Mouse (Mus musculus) MEL (cell line): ENCODE measurements around the gene Pakap. TPM values are rescaled to one million over a fixed set of nuclear protein-coding genes. Genes with fewer than 3 reads are reported as not detected.
A peak's percentile ranks its signal among the peaks of the same experiment; 100 is the strongest.

ENCODE experiments used
- DNase-seq: peaks from one replicate; pipeline ENCODE4 v3.0.0; 2011; ENCODE audit warnings: low read depth, low spot score
- H3K27ac ChIP-seq: 2 replicates; pipeline ENCODE4 v1.5.1; 2012; ENCODE audit warnings: low read depth, mild to moderate bottlenecking, control low read depth, low read length, moderate library complexity; ENCODE audit not compliant: control insufficient read depth
- H3K27me3 ChIP-seq, 2 experiments: fragments of 150-350 bp in 1 of 2; sonication (generic) in 1 of 2; 2 replicates each; pipeline ENCODE4 v1.6.1; 2012; ENCODE audit warnings: low read length in 2 of 2, mild to moderate bottlenecking in 2 of 2, improper control_type of control experiment in 1 of 2, moderate library complexity in 1 of 2; ENCODE audit not compliant: insufficient read depth in 2 of 2, control insufficient read depth in 1 of 2
- H3K36me3 ChIP-seq, 2 experiments: 2 replicates each; pipeline ENCODE4 v1.6.1; 2012 to 2014; ENCODE audit warnings: low read length in 2 of 2, improper control_type of control experiment in 1 of 2, inconsistent platforms in 1 of 2, mild to moderate bottlenecking in 1 of 2; ENCODE audit not compliant: insufficient read depth in 2 of 2, control insufficient read depth in 1 of 2
- H3K4me1 ChIP-seq, 2 experiments: fragments of 150-350 bp in 1 of 2; sonication (generic) in 1 of 2; 2 replicates each; pipeline ENCODE4 v1.6.1; 2012; ENCODE audit warnings: low read length in 2 of 2, improper control_type of control experiment in 1 of 2, mild to moderate bottlenecking in 1 of 2; ENCODE audit not compliant: insufficient read depth in 2 of 2, control insufficient read depth in 1 of 2
- H3K4me3 ChIP-seq, 2 experiments: fragments of 150-350 bp in 1 of 2; sonication (generic) in 1 of 2; 2 replicates each; pipeline ENCODE4 v1.5.1; 2012; ENCODE audit warnings: low read depth in 2 of 2, low read length in 2 of 2, mild to moderate bottlenecking in 2 of 2, moderate library complexity in 2 of 2, control low read depth in 1 of 2, improper control_type of control experiment in 1 of 2; ENCODE audit not compliant: control insufficient read depth in 1 of 2, insufficient read depth in 1 of 2
- H3K79me2 ChIP-seq: 2 replicates; pipeline ENCODE4 v1.6.1; 2012; ENCODE audit warnings: mild to moderate bottlenecking, low read length, moderate library complexity; ENCODE audit not compliant: control insufficient read depth, poor library complexity, insufficient read depth
- H3K9ac ChIP-seq: 2 replicates; pipeline ENCODE4 v1.6.1; 2012; ENCODE audit warnings: low read depth, mild to moderate bottlenecking, control low read depth, low read length, moderate library complexity; ENCODE audit not compliant: control insufficient read depth, poor library complexity, severe bottlenecking
- H3K9me3 ChIP-seq: fragments of 150-350 bp; sonication (generic); replicated peaks from 2 replicates; pipeline ENCODE4 v1.6.1; 2012; ENCODE audit warnings: mild to moderate bottlenecking, low read length, improper control_type of control experiment, moderate library complexity; ENCODE audit not compliant: insufficient read depth
- BHLHE40 ChIP-seq: IDR thresholded peaks from 2 replicates; pipeline ENCODE4 v1.6.1; 2012; ENCODE audit warnings: low read depth, mild to moderate bottlenecking, inconsistent platforms, low read length, improper control_type of control experiment, borderline replicate concordance
- CHD2 ChIP-seq: IDR thresholded peaks from 2 replicates; pipeline ENCODE4 v1.6.1; 2011; ENCODE audit warnings: low read length, improper control_type of control experiment
- CTCF ChIP-seq, 3 experiments: IDR thresholded peaks in 2 of 3; conservative IDR thresholded peaks in 1 of 3; 2 replicates each; pipeline ENCODE4 v1.5.1; 2011 to 2012; ENCODE audit warnings: low read length in 3 of 3, low read depth in 2 of 3, mild to moderate bottlenecking in 2 of 3, improper control_type of control experiment in 1 of 3, inconsistent platforms in 1 of 3, mixed read lengths in 1 of 3, moderate library complexity in 1 of 3; ENCODE audit not compliant: control insufficient read depth in 1 of 3, insufficient read depth in 1 of 3, poor library complexity in 1 of 3, severe bottlenecking in 1 of 3
- EP300 ChIP-seq, 2 experiments: IDR thresholded peaks; 2 replicates each; pipeline ENCODE4 v1.6.1; 2011; ENCODE audit warnings: improper control_type of control experiment in 2 of 2, low read length in 2 of 2, low read depth in 1 of 2, mild to moderate bottlenecking in 1 of 2
- ETS1 ChIP-seq: IDR thresholded peaks from 2 replicates; pipeline ENCODE4 v1.6.1; 2012; ENCODE audit warnings: low read depth, mild to moderate bottlenecking, inconsistent platforms, low read length, improper control_type of control experiment, moderate library complexity
- KAT2A ChIP-seq: conservative IDR thresholded peaks from 2 replicates; pipeline ENCODE4 v1.6.1; 2012; ENCODE audit warnings: low read depth, low read length, improper control_type of control experiment, inconsistent platforms
- NELFE ChIP-seq: IDR thresholded peaks from 2 replicates; pipeline ENCODE4 v1.6.1; 2011; ENCODE audit warnings: low read depth, low read length, improper control_type of control experiment
- NRF1 ChIP-seq: IDR thresholded peaks from 2 replicates; pipeline ENCODE4 v1.6.1; 2014; ENCODE audit warnings: low read depth, mild to moderate bottlenecking, inconsistent platforms, low read length, improper control_type of control experiment, moderate library complexity; ENCODE audit not compliant: poor library complexity, insufficient read depth, severe bottlenecking
- POLR2AphosphoS2 ChIP-seq: IDR thresholded peaks from 2 replicates; pipeline ENCODE4 v1.6.1; 2011; ENCODE audit warnings: low read length, improper control_type of control experiment
- POLR2AphosphoS5 ChIP-seq: IDR thresholded peaks from 2 replicates; pipeline ENCODE4 v1.6.1; 2012; ENCODE audit warnings: low read depth, borderline replicate concordance, mild to moderate bottlenecking, inconsistent platforms, low read length, moderate library complexity, mixed read lengths
- RAD21 ChIP-seq: IDR thresholded peaks from 2 replicates; pipeline ENCODE4 v1.6.1; 2011; ENCODE audit warnings: mild to moderate bottlenecking, low read depth, low read length, improper control_type of control experiment
- RCOR1 ChIP-seq: IDR thresholded peaks from 2 replicates; pipeline ENCODE4 v1.6.1; 2012; ENCODE audit warnings: low read depth, mild to moderate bottlenecking, inconsistent platforms, low read length, improper control_type of control experiment
- TBP ChIP-seq: IDR thresholded peaks from 2 replicates; pipeline ENCODE4 v1.8.0; 2011; ENCODE audit warnings: low read depth, low read length, improper control_type of control experiment
- UBTF ChIP-seq: IDR thresholded peaks from 2 replicates; pipeline ENCODE4 v1.6.1; 2012; ENCODE audit warnings: low read depth, mild to moderate bottlenecking, inconsistent platforms, low read length, improper control_type of control experiment, moderate library complexity, borderline replicate concordance; ENCODE audit not compliant: insufficient read depth
- USF2 ChIP-seq, 2 experiments: IDR thresholded peaks; 2 replicates each; pipeline ENCODE4 v1.6.1; 2011 to 2012; ENCODE audit warnings: improper control_type of control experiment in 2 of 2, low read length in 2 of 2, borderline replicate concordance in 1 of 2, inconsistent platforms in 1 of 2, low read depth in 1 of 2, mild to moderate bottlenecking in 1 of 2; ENCODE audit not compliant: insufficient read depth in 1 of 2
- ZNF384 ChIP-seq: IDR thresholded peaks from 2 replicates; pipeline ENCODE4 v1.6.1; 2012; ENCODE audit warnings: low read depth, mild to moderate bottlenecking, inconsistent platforms, low read length, improper control_type of control experiment
- polyA plus RNA-seq, 2 experiments: library from polyadenylated mRNA; stranded (reverse) in 1 of 2; unstranded in 1 of 2; fragments of >175 nt in 1 of 2; fragments of >200 nt in 1 of 2; gene quantifications; 2 replicates each; pipeline versions ENCODE4 v1.2.1 to v1.2.4; 2012; ENCODE audit warnings: low replicate concordance in 2 of 2, low read depth in 1 of 2; ENCODE audit not compliant: insufficient read length in 2 of 2, insufficient read depth in 1 of 2, missing spikeins in 1 of 2
- total RNA-seq: library from RNA; depleted of rRNA; stranded (reverse); fragments of 300-350 nt; gene quantifications from 2 replicates; pipeline ENCODE4 v1.2.3, GENCODE M21; 2012; rRNA removed

The Pakap gene
- total and polyA plus RNA-seq, 3 experiments: not detected

GRCm38 (mm10) chr4:57940631-57941030 is 372.7 kb downstream of the Pakap start:
- TF ChIP-seq CHD2 (no peak), NRF1 (no peak), USF2 (IDR thresholded peaks at IDR 0.05; ENCODE audit: borderline replicate concordance in 1 of 2, insufficient read depth in 1 of 2, low read depth in 1 of 2, low read length in 2 of 2) (no peak), NELFE (no peak), BHLHE40 (no peak), ETS1 (no peak), TBP (no peak), POLR2AphosphoS5 (no peak), RCOR1 (no peak), RAD21 (no peak), UBTF (no peak), EP300 (IDR thresholded peaks at IDR 0.05; ENCODE audit: low read depth in 1 of 2, low read length in 2 of 2) (no peak), KAT2A (no peak), CTCF (IDR thresholded peaks at IDR 0.05 in 2 of 3, conservative IDR thresholded peaks at IDR 0.05 in 1 of 3; ENCODE audit: control insufficient read depth in 1 of 3, insufficient read depth in 1 of 3, low read depth in 2 of 3, low read length in 3 of 3, poor library complexity in 1 of 3, severe bottlenecking in 1 of 3) (no peak)
- H3K27ac ChIP-seq: no peak overlapping the region
- no peak overlapping the region for H3K9ac ChIP-seq
- no peaks in the 10 kb centered on the region for H3K4me1 ChIP-seq
- no peak overlapping the region for H3K4me3 ChIP-seq
- peaks cover 2 to 3% of the 10 kb centered on the region in 2 experiments; a peak in 3 of 4 replicates for H3K27me3 ChIP-seq
- no peaks in the 10 kb centered on the region for H3K9me3 ChIP-seq
- H3K79me2 ChIP-seq: no peaks in the 10 kb centered on the region
- DNase-seq: no peak
- peaks cover 0 to 8% of the 10 kb centered on the region in 2 experiments; a peak in 2 of 4 replicates for H3K36me3 ChIP-seq

- Histone ChIP-seq H3K9me3 (no peaks in the 10 kb centered on the region), H3K4me3 (no peak overlapping the region), H3K4me1 (no peaks in the 10 kb centered on the region), H3K9ac (no peak overlapping the region), H3K36me3 (peaks cover 0 to 16% of the 10 kb centered on the region in 2 experiments; a peak in 3 of 4 replicates), H3K79me2 (no peaks in the 10 kb centered on the region), H3K27ac (no peak overlapping the region), H3K27me3 (no peaks in the 10 kb centered on the region; a peak in 1 of 4 replicates)
- DNase-seq: no peak
- no peak for TF ChIP-seq ZNF384
- peak; percentile 84; the same call in 1 of the 2 replicates for TF ChIP-seq POLR2AphosphoS2
Observed at GRCm38 (mm10) chr4:57942892-57943291, 374.9 kb downstream of the Pakap start.

Other genes starting within 250 kb of the Pakap start
- not detected in 2 replicates for gene Palm2, start 133.9 kb upstream of the Pakap start, total RNA-seq
- gene Palm2, start 133.9 kb upstream of the Pakap start, polyA plus RNA-seq: not detected
- gene Akap2, start 149.5 kb downstream of the Pakap start, total RNA-seq: 1.7 and 2.6 TPM in 2 replicates
- gene Akap2, start 149.5 kb downstream of the Pakap start, polyA plus RNA-seq: 1 to 10 TPM in 1 of 2 experiments, not detected in 1; 7.2 TPM